Mouse (Mus musculus): ENCODE measurements around the gene Adk. TPM values are rescaled to one million over a fixed set of nuclear protein-coding genes. Genes with fewer than 3 reads are reported as not detected.

Gene Adk
- total and polyA plus RNA-seq, 3 experiments, result 69.0 to 479 (median 102) TPM

DNA sequence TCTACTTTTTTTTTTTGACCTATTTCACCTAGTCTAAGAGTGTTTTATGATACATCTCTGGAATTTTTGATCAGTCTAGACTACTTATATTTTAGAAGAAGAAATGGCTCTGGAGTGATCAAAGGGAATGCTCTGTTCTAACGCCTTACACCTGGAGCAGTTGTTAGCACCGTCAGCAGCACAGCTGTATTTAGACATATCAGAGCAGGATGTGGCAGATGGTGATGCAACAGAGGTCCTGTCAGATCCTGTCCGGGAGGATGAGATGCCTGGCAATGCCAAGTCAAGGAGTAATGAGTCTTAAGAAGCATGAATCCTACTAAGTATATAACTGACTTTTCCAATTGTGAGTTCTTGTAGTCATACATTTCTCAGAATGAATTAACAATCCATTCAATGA lies 128.7 kb downstream of the Adk start:
- TF ChIP-seq RAD21 (IDR thresholded peaks at IDR 0.05; ENCODE audit: low read depth, low read length) (no peak), CHD1 (IDR thresholded peaks at IDR 0.05; ENCODE audit: low read depth, low read length) (no peak), MAFK (IDR thresholded peaks at IDR 0.05; ENCODE audit: borderline replicate concordance, low read depth, low read length) (no peak)
- Histone ChIP-seq H3K4me1 (ENCODE audit: control insufficient read depth in 1 of 2, insufficient read depth in 2 of 2, low read length in 2 of 2) (peaks cover 0 to 1% of the 10 kb centered on the region in 2 experiments; a peak in 1 of 4 replicates), H3K27ac (ENCODE audit: control insufficient read depth, low read depth, low read length) (no peak overlapping the region), H3K27me3 (ENCODE audit: control insufficient read depth in 1 of 2, insufficient read depth in 2 of 2, low read length in 2 of 2) (no peaks in the 10 kb centered on the region), H3K9ac (ENCODE audit: control insufficient read depth, low read depth, low read length, poor library complexity, severe bottlenecking) (no peak overlapping the region), H3K9me3 (replicated peaks; ENCODE audit: insufficient read depth, low read length) (no peaks in the 10 kb centered on the region), H3K4me3 (ENCODE audit: control insufficient read depth in 1 of 2, insufficient read depth in 1 of 2, low read depth in 2 of 2, low read length in 2 of 2) (no peak overlapping the region), H3K36me3 (ENCODE audit: control insufficient read depth in 1 of 2, insufficient read depth in 2 of 2, low read length in 2 of 2) (peaks cover 0 to 3% of the 10 kb centered on the region in 2 experiments; a peak in 1 of 4 replicates), H3K79me2 (ENCODE audit: control insufficient read depth, insufficient read depth, low read length, poor library complexity) (no peaks in the 10 kb centered on the region)
- no peak for DNase-seq (ENCODE audit: low read depth, low spot score)

DNA sequence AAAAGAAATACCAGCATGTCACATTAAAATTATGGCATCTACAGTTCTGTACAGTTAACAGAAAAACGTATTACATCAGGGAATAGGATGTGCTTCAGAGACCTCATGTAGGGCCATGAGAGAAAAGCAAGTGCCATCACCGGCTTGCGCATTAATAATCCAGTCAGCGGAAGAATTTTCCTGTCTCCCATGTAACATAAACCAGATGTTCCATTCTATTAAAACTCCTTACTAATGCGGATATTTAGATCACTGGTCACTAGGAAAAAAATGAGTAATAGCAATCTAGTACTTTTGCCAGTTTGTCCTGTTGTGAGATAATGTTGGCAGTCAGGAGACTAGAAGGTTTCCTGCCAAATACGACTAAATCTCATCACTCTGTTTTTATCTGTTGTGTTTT lies 139.6 kb downstream of the Adk start:
- no peak overlapping the region for H3K9ac ChIP-seq (ENCODE audit: control insufficient read depth, low read depth, low read length, poor library complexity, severe bottlenecking)
- no peak overlapping the region for H3K4me3 ChIP-seq (ENCODE audit: control insufficient read depth in 1 of 2, insufficient read depth in 1 of 2, low read depth in 2 of 2, low read length in 2 of 2)
- H3K4me1 ChIP-seq (ENCODE audit: control insufficient read depth in 1 of 2, insufficient read depth in 2 of 2, low read length in 2 of 2), result no peaks in the 10 kb centered on the region

DNA sequence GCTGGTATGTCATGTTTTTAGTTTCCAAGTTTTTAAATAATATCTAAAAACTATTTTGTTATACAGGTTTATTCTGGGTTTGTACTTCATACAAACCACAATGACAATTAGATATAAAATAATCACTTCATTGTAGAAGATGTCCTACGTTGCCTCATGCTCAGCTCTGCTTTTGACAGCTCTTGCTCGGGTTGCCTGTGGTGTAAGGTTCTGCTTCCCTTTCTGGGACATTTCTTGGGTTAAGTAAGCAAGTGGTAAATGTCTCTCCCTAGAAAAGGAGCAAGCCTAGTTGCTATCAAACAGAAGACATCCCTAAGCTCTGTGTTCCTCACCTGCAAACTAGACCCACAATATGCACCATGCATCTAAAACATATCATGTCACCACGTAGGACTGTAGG lies 140.4 kb downstream of the Adk start:
- TF ChIP-seq ELF1 (IDR thresholded peaks at IDR 0.05; ENCODE audit: low read depth, low read length) (no peak), KAT2A (conservative IDR thresholded peaks at IDR 0.05; ENCODE audit: low read depth, low read length) (no peak), POLR2AphosphoS5 (IDR thresholded peaks at IDR 0.05; ENCODE audit: borderline replicate concordance, low read depth, low read length) (no peak), USF2 (IDR thresholded peaks at IDR 0.05; ENCODE audit: borderline replicate concordance in 1 of 2, insufficient read depth in 1 of 2, low read depth in 1 of 2, low read length in 2 of 2) (no peak), CHD1 (IDR thresholded peaks at IDR 0.05; ENCODE audit: low read depth, low read length) (no peak), GABPA (IDR thresholded peaks at IDR 0.05; ENCODE audit: low read depth, low read length) (no peak), MXI1 (IDR thresholded peaks at IDR 0.05; ENCODE audit: low read depth, low read length) (no peak), ETS1 (IDR thresholded peaks at IDR 0.05; ENCODE audit: low read depth, low read length) (no peak), CTCF (IDR thresholded peaks at IDR 0.05 in 2 of 3, conservative IDR thresholded peaks at IDR 0.05 in 1 of 3; ENCODE audit: control insufficient read depth in 1 of 3, insufficient read depth in 1 of 3, low read depth in 2 of 3, low read length in 3 of 3, poor library complexity in 1 of 3, severe bottlenecking in 1 of 3) (no peak), JUND (IDR thresholded peaks at IDR 0.05; ENCODE audit: low read depth, low read length) (no peak)
- H3K27ac ChIP-seq (ENCODE audit: control insufficient read depth, low read depth, low read length), result no peak overlapping the region
- DNase-seq (ENCODE audit: low read depth, low spot score), result no peak
- H3K9ac ChIP-seq (ENCODE audit: control insufficient read depth, low read depth, low read length, poor library complexity, severe bottlenecking), result no peak overlapping the region
- no peak overlapping the region for H3K4me3 ChIP-seq (ENCODE audit: control insufficient read depth in 1 of 2, insufficient read depth in 1 of 2, low read depth in 2 of 2, low read length in 2 of 2)
- no peaks in the 10 kb centered on the region for H3K79me2 ChIP-seq (ENCODE audit: control insufficient read depth, insufficient read depth, low read length, poor library complexity)
- no peaks in the 10 kb centered on the region for H3K9me3 ChIP-seq (replicated peaks; ENCODE audit: insufficient read depth, low read length)
- H3K36me3 ChIP-seq (ENCODE audit: control insufficient read depth in 1 of 2, insufficient read depth in 2 of 2, low read length in 2 of 2), result no peaks in the 10 kb centered on the region
- H3K4me1 ChIP-seq (ENCODE audit: control insufficient read depth in 1 of 2, insufficient read depth in 2 of 2, low read length in 2 of 2), result no peaks in the 10 kb centered on the region
- H3K27me3 ChIP-seq (ENCODE audit: control insufficient read depth in 1 of 2, insufficient read depth in 2 of 2, low read length in 2 of 2), result no peaks in the 10 kb centered on the region

More for the DNA sequence above, 139.6 kb downstream of the Adk start:
- H3K27ac ChIP-seq (ENCODE audit: control insufficient read depth, low read depth, low read length), result no peak overlapping the region
- H3K36me3 ChIP-seq (ENCODE audit: control insufficient read depth in 1 of 2, insufficient read depth in 2 of 2, low read length in 2 of 2), result no peaks in the 10 kb centered on the region
- H3K79me2 ChIP-seq (ENCODE audit: control insufficient read depth, insufficient read depth, low read length, poor library complexity), result no peaks in the 10 kb centered on the region
- TF ChIP-seq HCFC1 (IDR thresholded peaks at IDR 0.05; ENCODE audit: low read depth, low read length) (no peak), MAZ (IDR thresholded peaks at IDR 0.05; ENCODE audit: low read depth, low read length) (no peak), USF1 (IDR thresholded peaks at IDR 0.05; ENCODE audit: low read depth, low read length) (no peak), ZNF384 (IDR thresholded peaks at IDR 0.05; ENCODE audit: low read depth, low read length) (no peak), RCOR1 (IDR thresholded peaks at IDR 0.05; ENCODE audit: low read depth, low read length) (no peak), USF2 (IDR thresholded peaks at IDR 0.05; ENCODE audit: borderline replicate concordance in 1 of 2, insufficient read depth in 1 of 2, low read depth in 1 of 2, low read length in 2 of 2) (no peak), MYB (IDR thresholded peaks at IDR 0.05; ENCODE audit: low read depth, low read length) (no peak), TAL1 (IDR thresholded peaks at IDR 0.05; ENCODE audit: low read length) (no peak)
- H3K27me3 ChIP-seq (ENCODE audit: control insufficient read depth in 1 of 2, insufficient read depth in 2 of 2, low read length in 2 of 2), result no peaks in the 10 kb centered on the region
- no peak for DNase-seq (ENCODE audit: low read depth, low spot score)
- no peaks in the 10 kb centered on the region for H3K9me3 ChIP-seq (replicated peaks; ENCODE audit: insufficient read depth, low read length)
